Mouse (Mus musculus): ENCODE measurements at regions not wholly inside any gene's neighbourhood (a gene's known extent, or its start where the extent isn't known, plus 50 kb on each side); places are given as distances from the start of the nearest gene placed in this dataset.

DNA sequence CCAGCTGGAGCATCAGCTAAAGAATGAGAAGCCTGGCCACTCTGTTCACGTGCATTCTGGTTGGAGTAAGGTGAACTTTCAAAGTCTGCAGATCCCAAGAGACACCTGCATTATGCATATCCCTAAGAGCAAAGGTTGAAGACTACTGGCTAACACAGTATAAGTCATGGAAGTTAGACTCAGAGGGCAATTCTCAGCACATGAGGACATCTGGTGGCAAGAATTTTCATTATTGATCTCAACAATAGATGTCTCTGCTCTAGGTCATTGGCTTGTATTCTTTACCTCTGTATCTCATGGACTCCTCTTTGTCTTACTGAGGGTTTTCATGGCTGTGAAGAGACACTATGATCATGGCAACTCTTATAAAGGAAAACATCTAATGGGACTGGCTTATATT lies 151.9 kb upstream of the Adamts16 start:
- 57% methylated on average over 1 of the region's 1 CpGs for WGBS

GRCm38 (mm10) chr13:70989999-70990645 lies 148.5 kb upstream of the Adamts16 start:
- no peak for ATAC-seq (replicated peaks; ENCODE audit: low FRiP score)
- Histone ChIP-seq H3K27ac (no peak overlapping the region), H3K27me3 (no peaks in the 10 kb centered on the region), H3K4me2 (no peak overlapping the region), H3K4me1 (no peaks in the 10 kb centered on the region), H3K9me3 (replicated peaks) (no peaks in the 10 kb centered on the region), H3K4me3 (replicated peaks) (no peak overlapping the region), H3K9ac (no peak overlapping the region), H3K36me3 (no peaks in the 10 kb centered on the region)
- WGBS = 86% methylated on average over 10 of the region's 10 CpGs

More for the DNA sequence above, 151.9 kb upstream of the Adamts16 start:
- H3K36me3 ChIP-seq = no peaks in the 10 kb centered on the region
- no peaks in the 10 kb centered on the region for H3K27me3 ChIP-seq
- no peak overlapping the region for H3K4me3 ChIP-seq (replicated peaks)
- no peak overlapping the region for H3K9ac ChIP-seq
- H3K9me3 ChIP-seq (replicated peaks) = no peaks in the 10 kb centered on the region
- no peak for ATAC-seq (replicated peaks; ENCODE audit: low FRiP score)
- no peak overlapping the region for H3K27ac ChIP-seq
- H3K4me2 ChIP-seq = no peak overlapping the region
- no peaks in the 10 kb centered on the region for H3K4me1 ChIP-seq

DNA sequence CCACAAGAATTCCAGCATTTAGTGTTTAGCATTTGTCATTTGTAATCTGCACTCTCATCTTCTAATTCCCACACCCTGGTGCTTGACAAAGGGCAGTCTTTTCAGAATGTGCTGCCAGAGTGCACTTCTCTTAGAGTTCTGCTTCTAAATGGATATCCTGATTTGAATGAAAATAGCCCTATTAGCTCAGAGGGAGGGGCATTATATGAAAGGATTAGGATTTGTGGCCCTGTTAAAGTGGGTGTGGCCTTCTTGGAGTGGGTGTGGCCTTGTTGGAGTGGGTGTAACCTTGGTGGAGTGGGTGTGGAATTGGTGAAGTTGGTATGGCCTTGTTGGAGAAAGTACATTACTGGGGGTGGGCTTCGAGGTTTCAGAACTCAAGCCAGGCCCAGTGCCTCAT lies 137.7 kb upstream of the Adamts16 start:
- no peak for ATAC-seq (replicated peaks; ENCODE audit: low FRiP score)
- Histone ChIP-seq H3K4me2 (no peak overlapping the region), H3K9me3 (replicated peaks) (no peaks in the 10 kb centered on the region), H3K27me3 (no peaks in the 10 kb centered on the region), H3K27ac (no peak overlapping the region), H3K4me3 (replicated peaks) (no peak overlapping the region), H3K9ac (no peak overlapping the region), H3K4me1 (no peaks in the 10 kb centered on the region), H3K36me3 (no peaks in the 10 kb centered on the region)
- WGBS = 76% methylated on average over 1 of the region's 1 CpGs

- Histone ChIP-seq H3K27me3 (no peaks in the 10 kb centered on the region), H3K4me3 (replicated peaks) (no peak overlapping the region), H3K4me1 (no peaks in the 10 kb centered on the region), H3K9ac (no peak overlapping the region), H3K9me3 (replicated peaks) (no peaks in the 10 kb centered on the region), H3K4me2 (no peak overlapping the region), H3K36me3 (no peaks in the 10 kb centered on the region), H3K27ac (no peak overlapping the region)
- no peak for ATAC-seq (replicated peaks; ENCODE audit: low FRiP score)
- 88% methylated on average over 4 of the region's 5 CpGs for WGBS
Observed at GRCm38 (mm10) chr13:70978547-70979307, 137.1 kb upstream of the Adamts16 start.

- H3K9ac ChIP-seq = no peak overlapping the region
- WGBS = 42% methylated on average over 9 of the region's 9 CpGs
- no peaks in the 10 kb centered on the region for H3K4me1 ChIP-seq
- no peak overlapping the region for H3K4me2 ChIP-seq
- no peak overlapping the region for H3K27ac ChIP-seq
- H3K36me3 ChIP-seq = no peaks in the 10 kb centered on the region
- H3K27me3 ChIP-seq = no peaks in the 10 kb centered on the region
- ATAC-seq (replicated peaks; ENCODE audit: low FRiP score) = no peak
- no peak overlapping the region for H3K4me3 ChIP-seq (replicated peaks)
- no peaks in the 10 kb centered on the region for H3K9me3 ChIP-seq (replicated peaks)
Observed at GRCm38 (mm10) chr13:70969596-70969995, 128.0 kb upstream of the Adamts16 start.

DNA sequence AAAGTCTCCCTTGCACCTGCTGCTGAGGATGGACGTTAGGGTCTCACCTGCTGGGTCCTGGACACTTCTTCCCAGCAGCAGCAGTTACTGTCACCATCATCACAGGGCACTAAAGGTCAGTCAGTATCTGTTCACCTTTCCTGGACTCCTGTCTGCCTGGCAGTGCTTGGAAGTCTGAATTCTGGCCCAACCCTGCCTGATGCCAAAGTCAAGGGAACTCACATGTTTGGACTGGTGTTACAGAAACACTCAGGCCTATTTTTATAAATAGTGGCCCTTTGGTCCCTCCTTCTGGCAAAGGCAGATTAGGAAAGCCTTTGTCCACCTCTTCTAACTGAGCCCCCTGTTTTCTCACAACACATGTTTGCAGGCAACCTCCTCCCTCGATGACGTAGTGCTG lies 126.2 kb upstream of the Adamts16 start:
- Histone ChIP-seq H3K36me3 (no peaks in the 10 kb centered on the region), H3K27me3 (no peaks in the 10 kb centered on the region), H3K4me3 (replicated peaks) (no peak overlapping the region), H3K9me3 (replicated peaks) (no peaks in the 10 kb centered on the region), H3K4me1 (no peaks in the 10 kb centered on the region), H3K4me2 (no peak overlapping the region), H3K9ac (no peak overlapping the region), H3K27ac (no peak overlapping the region)
- ATAC-seq (replicated peaks; ENCODE audit: low FRiP score) = no peak
- WGBS = 54% methylated on average over 3 of the region's 3 CpGs

DNA sequence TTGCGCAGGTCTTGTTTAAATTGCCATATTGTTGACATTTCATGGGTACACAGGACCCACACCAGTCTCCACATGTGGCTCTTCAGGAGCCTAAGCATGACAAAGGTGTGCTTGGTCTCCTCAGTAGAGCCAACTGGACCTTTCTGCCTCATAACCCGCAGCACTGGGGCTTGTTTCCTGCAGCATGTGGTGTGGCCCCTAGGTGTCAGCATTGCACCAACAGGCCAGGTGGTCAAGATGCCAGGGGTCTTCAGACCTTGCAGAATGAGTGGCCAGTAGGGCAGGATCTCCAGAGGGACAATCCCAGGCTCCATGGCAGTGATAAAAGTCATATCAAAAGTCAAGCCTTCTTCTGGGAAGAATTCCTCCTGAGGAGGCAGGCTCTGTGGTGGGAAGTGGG lies 121.8 kb upstream of the Adamts16 start:
- H3K36me3 ChIP-seq = no peaks in the 10 kb centered on the region
- H3K4me3 ChIP-seq (replicated peaks) = no peak overlapping the region
- H3K27me3 ChIP-seq = no peaks in the 10 kb centered on the region
- no peak overlapping the region for H3K27ac ChIP-seq
- H3K4me1 ChIP-seq = no peaks in the 10 kb centered on the region
- WGBS = 76% methylated on average over 2 of the region's 2 CpGs
- H3K4me2 ChIP-seq = no peak overlapping the region
- H3K9me3 ChIP-seq (replicated peaks) = no peaks in the 10 kb centered on the region
- no peak overlapping the region for H3K9ac ChIP-seq
- no peak for ATAC-seq (replicated peaks; ENCODE audit: low FRiP score)

GRCm38 (mm10) chr13:70934309-70935037 lies 92.9 kb upstream of the Adamts16 start:
- Histone ChIP-seq H3K27ac (no peak overlapping the region), H3K36me3 (no peaks in the 10 kb centered on the region), H3K9me3 (replicated peaks) (no peaks in the 10 kb centered on the region), H3K4me2 (no peak overlapping the region), H3K9ac (no peak overlapping the region), H3K4me1 (no peaks in the 10 kb centered on the region), H3K27me3 (no peaks in the 10 kb centered on the region), H3K4me3 (replicated peaks) (no peak overlapping the region)
- WGBS = 74% methylated on average over 7 of the region's 7 CpGs
- ATAC-seq (replicated peaks; ENCODE audit: low FRiP score) = no peak

GRCm38 (mm10) chr13:70913834-70914233 lies 72.2 kb upstream of the Adamts16 start:
- 88% methylated on average over 1 of the region's 1 CpGs for WGBS
- Histone ChIP-seq H3K4me3 (replicated peaks) (no peak overlapping the region), H3K27ac (no peak overlapping the region), H3K4me2 (no peak overlapping the region), H3K9ac (no peak overlapping the region), H3K36me3 (no peaks in the 10 kb centered on the region), H3K9me3 (replicated peaks) (no peaks in the 10 kb centered on the region), H3K27me3 (no peaks in the 10 kb centered on the region), H3K4me1 (0 out of 2 replicates have a peak, but pooled peaks cover 2% of the 10 kb centered on the region)
- ATAC-seq (replicated peaks; ENCODE audit: low FRiP score) = no peak

DNA sequence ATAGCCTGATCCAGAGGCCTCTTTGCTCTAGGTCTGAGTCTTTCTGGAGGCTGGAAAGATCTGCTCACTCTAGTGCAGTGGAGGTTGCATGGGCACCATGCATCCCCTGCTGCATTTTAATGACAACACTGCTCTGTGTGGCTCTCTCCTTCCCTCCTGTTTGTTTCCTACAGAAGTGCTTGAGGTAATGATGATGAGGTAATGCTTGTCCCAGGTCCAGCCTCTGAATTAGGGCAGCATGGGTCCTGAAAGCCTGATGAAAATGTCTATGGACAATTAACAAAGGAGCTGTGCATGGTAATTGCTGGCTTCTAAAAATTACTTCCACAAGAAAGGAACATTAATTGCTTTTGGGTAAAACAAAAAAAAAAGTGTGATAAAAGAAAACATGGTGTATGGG lies 69.3 kb upstream of the Adamts16 start:
- no peak overlapping the region for H3K9ac ChIP-seq
- ATAC-seq (replicated peaks; ENCODE audit: low FRiP score) = no peak
- no peaks in the 10 kb centered on the region for H3K9me3 ChIP-seq (replicated peaks)
- H3K4me3 ChIP-seq (replicated peaks) = no peak overlapping the region
- no peak overlapping the region for H3K4me2 ChIP-seq
- H3K27me3 ChIP-seq = no peaks in the 10 kb centered on the region
- no peak overlapping the region for H3K27ac ChIP-seq
- 0 out of 2 replicates have a peak, but pooled peaks cover 2% of the 10 kb centered on the region for H3K4me1 ChIP-seq
- no peaks in the 10 kb centered on the region for H3K36me3 ChIP-seq

GRCm38 (mm10) chr13:70904834-70905233 lies 63.2 kb upstream of the Adamts16 start:
- Histone ChIP-seq H3K9me3 (replicated peaks) (no peaks in the 10 kb centered on the region), H3K9ac (no peak overlapping the region), H3K36me3 (no peaks in the 10 kb centered on the region), H3K4me2 (no peak overlapping the region), H3K4me3 (replicated peaks) (no peak overlapping the region), H3K27ac (0 out of 2 replicates have a peak overlapping the region, but pooled peaks have one; percentile 65), H3K4me1 (0 out of 2 replicates have a peak, but pooled peaks cover 12% of the 10 kb centered on the region), H3K27me3 (no peaks in the 10 kb centered on the region)
- no peak for ATAC-seq (replicated peaks; ENCODE audit: low FRiP score)

DNA sequence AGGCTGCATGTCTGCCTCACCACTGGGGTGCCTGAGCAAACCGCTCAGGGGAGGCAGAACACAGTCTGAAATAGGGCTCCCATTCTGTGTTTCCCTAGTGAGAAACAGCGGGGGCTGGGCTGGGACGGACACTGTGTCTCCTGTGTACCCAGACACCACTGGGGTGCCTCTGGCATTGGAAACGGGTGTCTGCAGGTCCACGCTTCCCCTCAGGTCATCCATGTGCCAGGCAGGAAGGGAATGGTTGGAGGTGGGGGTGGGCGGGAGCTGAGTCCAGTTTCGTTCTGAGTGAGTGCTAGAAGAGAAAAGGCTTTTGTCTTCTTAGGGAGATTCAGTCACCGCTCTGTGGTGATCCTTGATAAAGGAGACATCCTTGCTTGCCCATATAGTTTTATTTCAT lies 62.2 kb upstream of the Adamts16 start:
- H3K36me3 ChIP-seq = no peaks in the 10 kb centered on the region
- no peaks in the 10 kb centered on the region for H3K27me3 ChIP-seq
- H3K9ac ChIP-seq = no peak overlapping the region
- H3K27ac ChIP-seq = peak overlapping the region; percentile 65
- no peaks in the 10 kb centered on the region for H3K9me3 ChIP-seq (replicated peaks)
- H3K4me2 ChIP-seq = no peak overlapping the region
- no peak overlapping the region for H3K4me3 ChIP-seq (replicated peaks)
- 0 out of 2 replicates have a peak, but pooled peaks cover 12% of the 10 kb centered on the region for H3K4me1 ChIP-seq
- 0 out of 2 replicates have a peak, but pooled peaks have one; percentile 29 for ATAC-seq (replicated peaks; ENCODE audit: low FRiP score)
- WGBS = 64% methylated on average over 8 of the region's 8 CpGs
